Mouse (Mus musculus): Measurements from ENCODE around the gene Ninj2.

The Ninj2 gene

GRCm38 (mm10) chr6:120094091-120094776 lies 1.1 kb downstream of the Ninj2 start:
- no peak for DNase-seq (ENCODE audit: low read depth, low spot score)

DNA sequence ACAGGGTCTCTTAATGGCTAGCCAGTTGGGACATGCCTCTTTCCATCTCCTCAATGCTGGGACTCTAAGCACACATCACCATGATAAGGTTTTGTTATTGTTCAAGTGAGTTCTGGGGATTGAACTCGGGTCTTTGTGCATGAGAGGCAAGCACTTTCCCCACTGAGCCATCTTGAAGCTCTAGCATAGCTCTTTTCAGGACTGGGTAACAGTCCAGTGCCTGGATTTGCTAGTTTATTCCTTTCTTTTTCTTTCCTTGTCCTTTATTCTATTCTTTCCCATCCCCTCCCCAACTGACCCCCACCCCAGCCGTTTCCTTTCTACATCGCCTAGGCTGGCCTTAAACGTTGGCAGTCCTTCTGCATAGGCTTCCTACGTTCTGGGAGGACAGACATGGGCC lies 1.9 kb downstream of the Ninj2 start:
- DNase-seq (ENCODE audit: low read depth, low spot score): no peak

DNA sequence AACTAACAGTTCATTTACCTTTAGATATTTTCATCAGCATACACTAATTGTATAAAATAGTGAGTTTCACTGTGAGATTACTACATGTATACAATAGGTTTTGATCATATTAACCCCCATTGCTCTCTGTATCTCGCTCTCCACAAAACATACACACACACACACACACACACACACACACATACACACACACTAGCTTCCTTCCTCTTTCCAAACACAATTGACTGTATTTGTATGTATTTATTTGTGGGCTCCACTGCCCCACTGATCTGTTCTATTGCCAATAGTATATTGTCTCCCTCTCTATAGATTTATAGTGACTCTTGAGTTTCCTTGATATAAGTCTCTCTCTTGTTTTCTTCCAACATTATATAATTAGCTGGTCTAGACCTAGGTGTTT lies 2.4 kb downstream of the Ninj2 start:
- DNase-seq (ENCODE audit: low read depth, low spot score): no peak

DNA sequence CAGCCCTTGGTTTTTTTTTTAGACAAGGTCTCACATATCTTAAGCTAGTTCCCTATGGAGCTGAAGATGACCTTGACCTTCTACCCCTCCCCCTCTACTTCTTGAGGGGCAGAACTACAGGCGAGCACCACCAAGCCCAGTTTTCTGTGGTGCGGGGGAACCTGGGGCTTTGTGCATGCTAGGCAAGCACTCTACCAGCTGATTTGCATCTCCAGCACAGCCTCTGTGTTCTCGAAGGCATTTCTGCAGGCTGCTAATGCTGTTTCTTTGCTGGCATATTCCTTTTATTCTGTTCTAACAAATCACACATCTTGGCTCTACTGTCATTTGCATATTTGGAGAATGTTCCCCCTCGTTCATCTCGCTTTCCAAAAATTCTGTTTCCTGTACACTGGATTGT lies 6.2 kb downstream of the Ninj2 start:
- DNase-seq (ENCODE audit: low read depth, low spot score): no peak

- no peak for DNase-seq (ENCODE audit: low read depth, low spot score)
Observed at GRCm38 (mm10) chr6:120101221-120101620, 8.1 kb downstream of the Ninj2 start.

GRCm38 (mm10) chr6:120101996-120102395 lies 8.8 kb downstream of the Ninj2 start:
- DNase-seq (ENCODE audit: low read depth, low spot score): no peak

- no peak for DNase-seq (ENCODE audit: low read depth, low spot score)
Observed at GRCm38 (mm10) chr6:120103104-120103503, 10.0 kb downstream of the Ninj2 start.

- no peak for DNase-seq (ENCODE audit: low read depth, low spot score)
Observed at GRCm38 (mm10) chr6:120105055-120105454, 11.9 kb downstream of the Ninj2 start.

DNA sequence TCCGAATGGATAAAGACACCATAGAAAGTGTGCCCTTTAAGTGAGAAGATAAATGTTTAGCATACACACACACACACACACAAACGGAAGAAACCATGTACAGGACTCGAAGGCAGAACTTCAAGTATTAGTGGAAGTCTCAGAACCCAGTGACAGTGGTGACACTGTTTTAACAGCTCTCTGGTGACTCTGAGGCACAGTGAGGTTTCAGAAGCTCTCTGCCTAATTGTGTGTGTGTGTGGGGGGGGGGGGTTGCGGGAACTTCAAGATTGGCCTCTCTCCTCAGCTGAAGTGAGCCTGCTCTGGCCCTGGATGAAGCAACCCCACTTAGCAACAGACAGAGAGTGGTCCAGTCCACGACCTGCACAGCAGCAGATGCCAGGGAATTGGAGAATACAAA lies 14.4 kb downstream of the Ninj2 start:
- DNase-seq (ENCODE audit: low read depth, low spot score): no peak

DNA sequence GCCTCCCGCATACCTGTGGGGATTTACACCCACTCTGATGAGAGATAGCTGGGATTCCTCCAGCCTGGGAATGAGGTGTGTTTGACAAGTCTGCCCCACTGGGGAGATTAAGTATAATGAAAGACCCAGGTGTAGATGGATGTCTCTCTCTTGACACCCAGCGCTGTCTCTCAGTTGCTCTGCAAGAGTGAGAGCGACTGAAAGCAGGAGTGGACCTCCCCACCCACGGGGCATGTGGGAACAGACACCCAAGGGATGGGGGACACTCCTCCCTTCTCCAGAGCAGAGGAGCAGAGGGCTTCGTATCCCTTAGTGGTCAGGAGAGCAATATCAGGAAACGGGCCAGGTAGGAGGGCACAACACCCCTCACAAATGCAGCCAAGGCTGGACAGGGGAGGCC lies 14.9 kb downstream of the Ninj2 start:
- DNase-seq (ENCODE audit: low read depth, low spot score): no peak

DNA sequence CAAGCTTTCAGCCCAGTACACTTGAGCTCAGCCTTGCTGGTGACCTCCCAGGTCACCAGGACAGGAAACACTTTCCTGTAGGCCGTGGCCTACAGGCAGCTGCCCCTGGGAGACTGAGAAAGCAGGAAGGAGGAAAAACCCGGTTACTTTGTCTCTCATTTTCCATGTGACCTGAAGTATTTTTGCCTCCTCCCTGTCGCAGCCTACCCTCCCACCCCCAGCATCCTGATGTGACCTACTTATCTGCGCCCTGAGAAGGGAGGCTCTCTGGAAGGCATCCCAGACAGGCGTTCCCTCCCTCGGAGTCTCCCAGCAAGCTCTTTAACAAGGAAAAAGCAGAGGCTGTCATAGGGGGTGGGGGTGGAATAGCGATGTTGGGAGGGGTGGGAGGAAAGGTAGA lies 16.0 kb downstream of the Ninj2 start:
- no peak for DNase-seq (ENCODE audit: low read depth, low spot score)

- no peak for DNase-seq (ENCODE audit: low read depth, low spot score)
Observed at GRCm38 (mm10) chr6:120109932-120110331, 16.8 kb downstream of the Ninj2 start.

GRCm38 (mm10) chr6:120110738-120111409 lies 17.7 kb downstream of the Ninj2 start:
- DNase-seq (ENCODE audit: low read depth, low spot score): no peak

- DNase-seq (ENCODE audit: low read depth, low spot score): no peak
Observed at GRCm38 (mm10) chr6:120111410-120111783, 18.2 kb downstream of the Ninj2 start.

DNA sequence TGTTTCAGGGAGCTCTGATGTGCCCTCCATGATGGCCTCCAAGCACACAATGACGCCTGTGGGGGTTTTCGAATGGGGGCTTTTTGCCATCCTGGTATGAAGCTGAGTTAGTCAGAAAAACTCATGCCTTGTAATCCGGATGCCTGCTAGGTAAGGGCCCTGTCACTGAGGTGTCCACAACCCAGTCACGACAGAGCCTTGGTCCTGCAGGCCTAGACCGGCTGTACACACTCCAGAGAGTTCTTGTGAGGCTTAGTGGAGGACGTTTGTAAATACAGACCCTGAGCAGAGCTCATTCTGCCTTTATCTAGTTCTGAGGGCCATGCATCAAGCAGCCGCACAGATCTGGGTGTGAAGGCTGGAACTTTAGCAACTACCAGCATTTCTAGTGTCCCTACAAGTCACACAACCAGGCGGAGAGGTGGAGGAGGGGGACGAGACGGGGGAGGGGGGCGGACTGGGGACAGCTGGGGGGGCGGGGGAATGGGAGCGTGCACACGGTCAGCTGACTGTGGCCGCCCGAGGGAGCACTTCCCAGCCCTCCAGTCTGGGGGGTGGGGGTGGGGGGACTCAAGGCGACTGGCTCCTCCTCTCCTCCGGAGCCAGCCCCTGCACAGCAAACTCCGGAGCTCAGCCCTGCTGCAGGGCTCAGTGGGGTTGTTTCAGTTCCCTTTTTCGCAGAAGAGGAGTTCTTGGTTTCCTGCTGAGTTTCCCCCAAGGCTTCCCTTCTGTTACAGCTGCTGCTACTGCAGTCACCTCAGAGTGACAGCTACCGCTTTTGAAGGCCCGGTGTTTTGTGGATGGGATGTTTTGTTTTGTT lies 19.0 kb downstream of the Ninj2 start:
- no peak for DNase-seq (ENCODE audit: low read depth, low spot score)

- DNase-seq (ENCODE audit: low read depth, low spot score): no peak
Observed at GRCm38 (mm10) chr6:120113856-120114255, 20.7 kb downstream of the Ninj2 start.

DNA sequence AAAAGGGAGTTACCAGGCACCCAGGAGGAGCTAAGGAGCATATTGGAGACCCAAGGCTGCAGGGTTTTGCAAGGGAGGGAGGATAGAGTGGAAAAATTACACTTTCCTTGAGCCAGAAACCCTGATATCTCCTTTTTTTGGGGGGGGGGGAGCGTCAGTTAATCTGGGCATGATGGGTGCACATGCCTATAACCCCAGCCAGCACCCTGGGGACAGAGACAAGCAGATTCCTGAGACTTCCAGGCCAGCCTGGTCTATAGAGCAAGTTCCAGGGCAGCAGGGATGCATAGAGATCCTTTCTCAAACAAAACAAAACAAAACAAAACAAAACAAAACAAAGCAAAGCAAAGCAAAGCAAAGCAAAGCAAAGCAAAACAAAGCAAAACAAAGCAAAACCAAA lies 21.1 kb downstream of the Ninj2 start:
- no peak for DNase-seq (ENCODE audit: low read depth, low spot score)

DNA sequence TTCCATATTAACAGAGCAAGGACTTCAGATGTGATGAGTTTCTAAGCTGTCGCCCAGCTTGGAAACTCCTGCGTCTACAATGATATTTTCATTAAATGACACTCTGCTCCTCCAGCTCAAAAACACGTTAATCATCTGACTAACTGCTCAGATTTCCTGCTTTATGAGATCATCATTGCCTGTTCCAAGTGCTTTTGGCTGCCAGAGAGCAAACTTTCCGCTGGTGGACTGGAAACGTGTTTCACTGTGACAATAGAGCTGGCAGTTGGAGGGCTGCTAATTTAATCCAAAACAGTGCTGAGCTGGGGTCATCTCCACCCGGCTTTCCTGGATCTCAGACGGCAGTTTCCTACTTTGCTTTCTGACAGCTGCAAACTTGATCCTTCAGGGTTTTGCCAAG lies 21.5 kb downstream of the Ninj2 start:
- no peak for DNase-seq (ENCODE audit: low read depth, low spot score)

GRCm38 (mm10) chr6:120115443-120115842 lies 22.3 kb downstream of the Ninj2 start:
- DNase-seq (ENCODE audit: low read depth, low spot score): no peak

DNA sequence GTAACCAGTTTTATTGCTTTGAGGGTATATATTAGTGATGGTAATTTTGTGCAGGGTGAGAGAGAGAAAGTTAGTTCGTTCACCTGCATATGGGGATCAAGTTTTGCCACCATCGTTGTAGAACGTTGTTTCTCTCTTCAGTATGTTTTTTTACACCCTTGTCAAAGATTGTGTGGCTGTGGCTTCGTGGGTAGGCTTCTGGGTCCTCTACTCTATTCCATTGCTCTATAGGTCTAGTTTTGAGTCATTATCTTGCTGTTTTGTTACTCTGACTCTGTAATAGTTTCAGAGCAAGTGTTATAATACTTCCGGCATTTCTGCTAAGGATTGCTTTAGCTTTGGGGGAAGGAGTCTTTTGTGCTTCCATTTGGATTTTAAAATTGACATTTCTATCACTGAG lies 26.7 kb downstream of the Ninj2 start:
- no peak for DNase-seq (ENCODE audit: low read depth, low spot score)

DNA sequence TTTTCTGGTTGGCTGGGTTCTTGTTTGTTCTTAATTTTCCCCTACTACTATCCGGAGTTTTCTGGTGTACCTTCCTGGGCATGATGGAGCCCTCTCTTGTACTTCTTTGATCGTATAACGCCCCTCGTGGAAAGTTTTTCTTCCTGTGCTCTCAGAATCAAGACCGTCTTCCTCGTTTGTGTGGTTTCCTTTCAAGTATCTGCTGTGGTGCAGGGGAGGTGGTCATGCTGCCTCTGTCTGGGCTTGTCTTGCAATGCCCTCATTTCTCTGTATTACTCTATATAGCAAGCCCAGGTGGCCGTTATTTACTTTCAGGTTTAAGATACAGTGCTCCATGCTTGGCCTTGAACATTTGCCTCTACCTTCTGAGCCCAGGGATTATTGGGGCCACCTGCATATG lies 31.5 kb downstream of the Ninj2 start:
- no peak for DNase-seq (ENCODE audit: low read depth, low spot score)

GRCm38 (mm10) chr6:120126456-120126855 lies 33.3 kb downstream of the Ninj2 start:
- DNase-seq (ENCODE audit: low read depth, low spot score): no peak

- no peak for DNase-seq (ENCODE audit: low read depth, low spot score)
Observed at GRCm38 (mm10) chr6:120127321-120127720, 34.2 kb downstream of the Ninj2 start.
